Mouse (Mus musculus) adrenal gland, postnatal 10 days (tissue): ENCODE data around the gene Pcdh17. TPM values are rescaled to one million over a fixed set of nuclear protein-coding genes. Genes with fewer than 3 reads are reported as not detected.

Experiments used
- DNase-seq: peaks from one replicate; pipeline ENCODE4 v3.0.0; 2021; ENCODE audit warnings: mixed read lengths
- long read RNA-seq, 2 experiments: library from polyadenylated mRNA; stranded (forward); transcript quantifications; one replicate each; pipeline ENCODE4 v2.0.0; 2021
- total RNA-seq, 2 experiments: library from RNA; stranded (reverse); gene quantifications; 2 replicates each; pipeline ENCODE4 v1.2.3; 2021

The Pcdh17 gene
- total RNA-seq = 10 to 100 TPM; 12.4 to 20.0 TPM
- long read RNA-seq, experiment 1, full-length matches to known transcripts = 1 of 8 reads
- long read RNA-seq, experiment 1, partial matches to known transcripts = 0 of 8 reads
- long read RNA-seq, experiment 1, other reads (novel, unspliced or antisense) = 7 of 8 reads
- long read RNA-seq, experiment 2, full-length matches to known transcripts = 3 of 6 reads
- long read RNA-seq, experiment 2, partial matches to known transcripts = 0 of 6 reads
- long read RNA-seq, experiment 2, other reads (novel, unspliced or antisense) = 3 of 6 reads

- peak; percentile 96 for DNase-seq
Measured at GRCm38 (mm10) chr14:84443288-84443686, at the start of gene Pcdh17. TSS of gene Pcdh17 (plus strand) at chr14:84443563.

DNA sequence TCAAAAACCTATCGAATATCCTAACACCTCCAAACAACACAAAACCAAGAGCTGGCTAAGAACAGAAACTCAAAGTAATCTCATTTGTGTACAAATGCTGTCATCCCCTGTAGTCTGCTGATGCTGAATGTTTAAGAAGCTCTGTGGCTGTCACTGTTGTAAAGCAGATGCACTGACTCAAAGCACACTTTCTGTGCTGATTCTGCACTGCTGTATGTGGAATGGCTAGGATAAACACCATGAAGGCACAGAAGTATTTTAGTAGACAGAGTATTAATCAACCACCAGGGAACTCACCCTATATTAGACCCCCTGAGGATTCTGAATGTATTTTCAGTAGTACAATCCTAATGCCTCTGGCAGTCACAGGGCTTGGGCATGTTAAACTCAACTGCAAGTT, 46.2 kb upstream of the Pcdh17 start:
- DNase-seq = no peak

GRCm38 (mm10) chr14:84424736-84425135, 18.6 kb upstream of the Pcdh17 start:
- DNase-seq = no peak

GRCm38 (mm10) chr14:84426616-84427015, 16.7 kb upstream of the Pcdh17 start:
- DNase-seq = no peak

- peak; percentile 37 for DNase-seq
Measured at GRCm38 (mm10) chr14:84438066-84438770, 5.1 kb upstream of the Pcdh17 start.

DNA sequence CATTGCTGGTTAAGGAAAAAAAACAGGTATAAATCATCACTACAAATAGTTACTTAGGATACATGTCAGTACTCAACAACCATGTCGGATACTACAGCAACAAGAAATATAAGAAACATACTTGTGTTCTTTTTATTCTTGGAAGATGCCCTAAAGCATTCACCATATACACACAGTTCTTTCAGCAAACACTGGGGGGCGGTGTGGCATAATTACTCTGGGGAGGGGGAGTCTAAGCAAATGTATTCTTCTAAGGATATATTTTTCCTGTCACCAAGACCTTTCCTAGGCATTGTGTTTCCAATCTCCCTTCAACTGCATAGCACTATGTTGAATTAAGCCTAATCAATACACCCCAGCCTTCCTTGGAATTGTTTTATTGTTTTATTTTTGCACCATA, 2.5 kb upstream of the Pcdh17 start:
- peak; percentile 37 for DNase-seq

GRCm38 (mm10) chr14:84442528-84443287, 655 bp upstream of the Pcdh17 start:
- peak; percentile 9 for DNase-seq

DNA sequence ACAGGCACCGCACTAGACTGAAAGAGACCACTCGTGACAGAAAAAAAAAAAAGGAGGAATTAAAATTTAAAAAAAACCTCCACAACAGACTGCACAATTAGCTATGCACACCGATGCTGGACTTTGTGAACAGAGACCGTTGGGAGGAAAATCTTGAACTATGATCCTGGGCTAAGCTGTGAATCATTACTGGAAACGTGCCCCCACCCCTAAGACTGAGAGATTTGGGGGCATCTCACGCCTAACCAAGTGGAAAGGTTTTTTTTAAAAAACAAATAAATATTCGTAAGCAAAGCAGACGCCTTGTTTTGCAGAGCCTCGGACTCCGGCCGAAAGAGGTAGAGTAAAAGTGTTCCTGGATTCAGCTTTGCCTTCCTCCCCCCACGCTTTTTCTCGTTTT, 398 bp downstream of the Pcdh17 start:
- no peak for DNase-seq

- peak; percentile 9 for DNase-seq
Measured at GRCm38 (mm10) chr14:84444276-84444662, 906 bp downstream of the Pcdh17 start.

DNA sequence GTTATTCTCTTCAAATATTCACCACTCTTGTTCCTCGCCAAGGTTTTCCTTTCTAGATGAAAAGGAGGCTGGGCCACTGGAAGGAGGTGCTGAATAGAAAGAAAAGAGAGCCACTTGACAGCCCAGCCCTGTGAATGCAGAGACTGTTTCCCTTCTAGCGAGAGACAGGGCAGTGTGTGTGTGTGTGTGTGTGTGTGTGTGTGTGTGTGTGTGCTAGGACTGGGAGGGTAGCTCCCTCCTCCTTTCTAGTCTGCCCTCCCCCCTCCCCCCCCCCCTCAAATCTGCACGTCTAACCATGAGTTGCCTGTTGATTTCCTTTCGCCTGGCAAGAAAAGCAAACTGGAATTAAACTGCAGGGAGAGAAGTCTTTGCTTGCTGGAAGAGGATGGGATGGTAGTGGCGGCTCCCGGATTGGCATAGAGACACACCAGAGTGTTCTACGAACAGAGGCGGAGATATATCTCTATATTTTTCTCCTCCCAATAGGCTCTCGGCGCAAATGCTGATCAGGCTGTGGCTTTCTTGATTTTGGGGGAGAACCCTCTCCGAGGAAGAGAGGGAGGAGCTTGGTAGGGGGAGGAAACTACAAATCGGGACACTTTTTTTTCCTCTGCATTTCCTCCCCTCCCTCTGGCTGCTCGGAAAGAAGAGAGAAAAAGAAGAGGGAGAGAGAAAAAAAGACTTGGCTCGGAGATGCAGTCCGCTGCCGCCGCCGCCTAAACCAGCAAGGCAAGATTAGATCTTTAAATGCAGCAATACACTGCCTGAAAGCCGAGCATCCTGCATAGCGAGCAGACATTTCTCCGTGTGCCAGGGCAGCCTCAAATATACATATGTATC, 1.5 kb downstream of the Pcdh17 start:
- peak; percentile 14 for DNase-seq

DNA sequence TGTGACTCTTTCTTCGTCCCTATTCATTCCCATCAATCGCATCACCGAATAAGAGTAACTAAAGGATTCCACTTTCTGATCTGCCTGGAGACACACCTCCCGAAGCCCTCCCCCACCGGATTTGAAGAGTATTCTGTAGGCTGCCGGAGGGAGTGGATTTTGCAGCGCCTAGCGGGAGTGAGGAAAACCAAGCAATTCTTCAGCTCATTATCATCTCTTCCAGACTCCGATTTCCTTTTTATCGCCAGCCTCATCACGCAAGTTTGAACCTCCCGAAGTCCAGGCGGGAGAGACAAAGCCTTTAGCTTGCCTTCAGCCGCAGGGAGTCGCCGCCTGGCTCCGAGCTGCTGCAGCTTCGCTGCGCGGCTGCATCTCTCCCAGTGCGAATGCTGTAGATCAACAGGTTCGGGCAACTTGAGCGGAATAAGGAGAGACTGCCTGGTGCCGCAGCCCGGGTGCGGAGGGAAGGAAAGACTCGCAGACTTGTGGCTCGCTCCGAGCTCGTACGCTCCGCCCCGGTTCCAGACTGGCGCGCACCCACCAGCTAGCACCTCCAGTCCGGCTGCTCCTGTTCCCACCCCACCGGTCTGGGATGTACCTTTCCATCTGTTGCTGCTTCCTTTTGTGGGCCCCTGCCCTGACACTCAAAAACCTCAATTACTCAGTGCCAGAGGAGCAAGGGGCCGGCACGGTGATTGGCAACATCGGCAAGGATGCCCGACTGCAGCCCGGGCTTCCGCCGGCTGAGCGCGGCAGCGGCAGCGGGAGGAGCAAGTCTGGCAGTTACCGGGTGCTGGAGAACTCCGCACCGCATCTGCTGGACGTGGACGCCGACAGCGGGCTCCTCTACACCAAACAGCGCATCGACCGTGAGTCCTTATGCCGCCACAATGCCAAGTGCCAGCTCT, 2.4 kb downstream of the Pcdh17 start:
- DNase-seq = peak; percentile 21

- DNase-seq = peak; percentile 6
Measured at GRCm38 (mm10) chr14:84446411-84446915, 3.1 kb downstream of the Pcdh17 start.

GRCm38 (mm10) chr14:84446941-84447641, 3.7 kb downstream of the Pcdh17 start:
- DNase-seq = peak; percentile 63

- DNase-seq = peak; percentile 2
Measured at GRCm38 (mm10) chr14:84447661-84448380, 4.5 kb downstream of the Pcdh17 start.

- DNase-seq = no peak
Measured at GRCm38 (mm10) chr14:84448381-84448771, 5.0 kb downstream of the Pcdh17 start.

- no peak for DNase-seq
Measured at GRCm38 (mm10) chr14:84454074-84454845, 10.9 kb downstream of the Pcdh17 start.

GRCm38 (mm10) chr14:84475491-84475890, 32.1 kb downstream of the Pcdh17 start:
- no peak for DNase-seq

- no peak for DNase-seq
Measured at GRCm38 (mm10) chr14:84476336-84476735, 33.0 kb downstream of the Pcdh17 start.

DNA sequence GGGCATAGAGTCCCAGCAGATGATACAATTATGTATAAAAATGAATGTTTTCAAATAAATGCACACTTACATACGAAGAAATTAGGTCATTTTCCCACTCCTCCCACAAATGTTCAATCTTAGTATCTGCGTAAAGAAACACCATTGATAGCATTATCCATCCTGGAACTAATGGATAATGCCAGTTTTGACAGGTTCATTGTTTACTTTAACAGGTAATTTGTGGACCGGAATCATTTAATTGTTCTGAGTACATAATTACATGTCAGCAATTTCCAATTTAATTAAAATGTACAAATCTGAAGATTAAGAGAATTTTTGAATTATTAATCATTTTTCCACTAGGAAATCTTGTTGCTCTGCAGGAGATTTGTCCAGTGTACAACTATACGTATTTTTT, 33.5 kb downstream of the Pcdh17 start:
- DNase-seq = no peak
